Mouse (Mus musculus) spleen, adult 2 months (tissue): ENCODE data around the gene Pip5k1c.

Experiments used
- CTCF ChIP-seq: fragments of 200-500 bp; IDR thresholded peaks from 2 replicates; pipeline ENCODE4 v1.5.1; 2011; ENCODE audit warnings: mild to moderate bottlenecking, inconsistent platforms; ENCODE audit not compliant: insufficient read depth, insufficient read length, insufficient replicate concordance; ENCODE audit errors: extremely low read depth
- POLR2A ChIP-seq: fragments of 200-500 bp; IDR thresholded peaks from 2 replicates; pipeline ENCODE4 v1.6.1; 2011; ENCODE audit warnings: low read depth, low read length, inconsistent platforms

- no peak for TF ChIP-seq CTCF
- TF ChIP-seq POLR2A = no peak
These were observed 57.2 kb downstream of the Pip5k1c start for GRCm38 (mm10) chr10:81349961-81350350.
